In the genomic region with DNA sequence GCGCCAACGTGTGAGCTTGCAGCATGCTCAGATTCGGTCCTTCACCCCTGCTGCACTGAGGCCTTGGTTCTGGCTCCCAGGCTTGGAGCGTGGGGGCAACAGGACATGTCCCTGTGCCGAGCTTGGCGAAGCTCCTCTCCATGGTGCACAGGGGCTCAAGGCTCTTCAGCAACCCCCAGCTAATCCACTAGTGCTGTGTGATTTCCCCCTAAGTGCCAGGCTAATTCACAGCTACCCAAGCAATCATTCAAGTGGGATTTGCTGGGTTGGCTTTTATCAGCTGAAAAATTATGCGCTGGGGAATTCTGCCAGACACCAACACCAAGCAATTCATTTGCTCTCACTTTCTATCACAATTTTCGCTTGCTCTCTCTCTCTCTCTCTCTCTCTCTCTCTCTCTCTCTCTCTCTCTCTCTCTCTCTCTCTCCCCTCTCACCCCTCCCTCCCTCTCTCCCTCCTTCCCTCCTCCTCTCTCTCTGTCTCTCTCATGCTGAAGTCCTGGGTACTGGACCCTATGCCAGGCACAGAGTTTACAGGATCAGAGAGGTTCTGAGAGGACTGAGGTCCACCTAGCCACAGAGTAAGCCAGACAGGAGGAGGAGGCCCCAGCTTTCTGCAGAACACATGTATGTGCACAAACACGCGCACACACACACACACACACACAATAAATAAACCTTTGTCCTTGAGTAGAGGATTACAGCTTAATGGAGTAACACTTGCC, we compare ENCODE assay signal across 16 mouse cellular contexts.
DNase-seq lines count a peak whose midpoint lies in the region; ATAC-seq lines count a peak whose summit lies in the region.
"Had no signal": no experiment of that assay in that cellular context is flagged by ENCODE, and none has a peak within 500 bp of the region (broad histone marks: within the 10 kb centered on the region; RNA-seq: fewer than 3 reads in every experiment).

No protein-coding gene starts in this region.

- H3K27me3 ChIP-seq in forebrain, embryonic 13.5 days: no peaks in the 10 kb centered on the region
- no peaks in the 10 kb centered on the region for H3K27me3 ChIP-seq in forebrain, embryonic 10.5 days (ENCODE audit: poor library complexity, severe bottlenecking)
- no peaks in the 10 kb centered on the region for H3K27me3 ChIP-seq in forebrain, embryonic 16.5 days (replicated peaks; ENCODE audit: control insufficient read depth, insufficient read depth, low read length)
- no peaks in the 10 kb centered on the region for H3K27me3 ChIP-seq in midbrain, embryonic 14.5 days (ENCODE audit: control insufficient read depth, insufficient read depth, low read length)
- H3K27me3 ChIP-seq: limb, embryonic 13.5 days had no signal

- peak; percentile 53 for ATAC-seq in forebrain, embryonic 13.5 days
- ATAC-seq in forebrain, embryonic 16.5 days: peak; percentile 79
- ATAC-seq in midbrain, embryonic 14.5 days (ENCODE audit: low FRiP score, low TSS enrichment): no peak; the same call in 1 of the 2 replicates
- ATAC-seq: liver, postnatal 0 days; Patski had no signal

- no peaks in the 10 kb centered on the region for H3K9me3 ChIP-seq in forebrain, embryonic 13.5 days (replicated peaks)
- H3K9me3 ChIP-seq in forebrain, embryonic 10.5 days: no peaks in the 10 kb centered on the region
- no peaks in the 10 kb centered on the region for H3K9me3 ChIP-seq in forebrain, embryonic 16.5 days (ENCODE audit: control insufficient read depth, low read length)
- no peaks in the 10 kb centered on the region for H3K9me3 ChIP-seq in midbrain, embryonic 14.5 days (ENCODE audit: control insufficient read depth, low read length)
- H3K9me3 ChIP-seq: heart, embryonic 13.5 days; limb, embryonic 13.5 days had no signal

- 53% methylated on average over 10 of the region's 10 CpGs for WGBS in forebrain, embryonic 13.5 days
- 71% methylated on average over 10 of the region's 10 CpGs for WGBS in forebrain, embryonic 10.5 days
- 32% methylated on average over 10 of the region's 10 CpGs for WGBS in forebrain, embryonic 16.5 days
- 43% methylated on average over 10 of the region's 10 CpGs for WGBS in midbrain, embryonic 14.5 days

- H3K9ac ChIP-seq in forebrain, embryonic 13.5 days: peak overlapping the region; percentile 26; the same call in 1 of the 2 replicates
- H3K9ac ChIP-seq in forebrain, embryonic 16.5 days (replicated peaks; ENCODE audit: low read depth, low read length): no peak overlapping the region
- H3K9ac ChIP-seq in midbrain, embryonic 14.5 days (replicated peaks; ENCODE audit: low read length): 0 out of 2 replicates have a peak overlapping the region, but pooled peaks have one; percentile 9
- H3K9ac ChIP-seq: heart, embryonic 13.5 days; limb, embryonic 13.5 days; liver, postnatal 0 days had no signal

- no peak for DNase-seq in forebrain, embryonic 10.5 days (ENCODE audit: extremely low spot score, low spot score)
- peak; percentile 70 for DNase-seq in brain, adult 2 months (ENCODE audit: low read depth, low spot score)
- DNase-seq in midbrain, embryonic 14.5 days: peak; percentile 67
- no peak for DNase-seq in thymus, adult 18-20 months
- no peak for DNase-seq in urinary bladder, postnatal 14 days (ENCODE audit: low spot score)
- DNase-seq in kidney, postnatal 25 days: no peak
- DNase-seq: adrenal gland, postnatal 36 days; kidney, adult 8-10 months; liver, postnatal 0 days; lung, postnatal 4 days; thymus, postnatal 36 days had no signal

- peak overlapping the region; percentile 81 for H3K27ac ChIP-seq in forebrain, embryonic 13.5 days
- H3K27ac ChIP-seq in forebrain, embryonic 10.5 days: no peak overlapping the region
- peak overlapping the region; percentile 78 for H3K27ac ChIP-seq in forebrain, embryonic 16.5 days (ENCODE audit: low read length)
- H3K27ac ChIP-seq in midbrain, embryonic 14.5 days (replicated peaks; ENCODE audit: low read depth, low read length): peak overlapping the region; percentile 77
- H3K27ac ChIP-seq: heart, embryonic 13.5 days; limb, embryonic 13.5 days had no signal

- no peak overlapping the region for H3K4me3 ChIP-seq in forebrain, embryonic 13.5 days
- H3K4me3 ChIP-seq in forebrain, embryonic 10.5 days: no peak overlapping the region
- no peak overlapping the region for H3K4me3 ChIP-seq in forebrain, embryonic 16.5 days (replicated peaks; ENCODE audit: low read length)
- no peak overlapping the region for H3K4me3 ChIP-seq in midbrain, embryonic 14.5 days (replicated peaks; ENCODE audit: low read depth, low read length)
- H3K4me3 ChIP-seq: heart, embryonic 13.5 days; limb, embryonic 13.5 days had no signal

- H3K36me3 ChIP-seq in forebrain, embryonic 13.5 days (ENCODE audit: poor library complexity, severe bottlenecking): no peaks in the 10 kb centered on the region
- no peaks in the 10 kb centered on the region for H3K36me3 ChIP-seq in forebrain, embryonic 10.5 days (replicated peaks)
- H3K36me3 ChIP-seq in forebrain, embryonic 16.5 days (ENCODE audit: control insufficient read depth, insufficient read depth): no peaks in the 10 kb centered on the region
- H3K36me3 ChIP-seq in midbrain, embryonic 14.5 days (ENCODE audit: control insufficient read depth, insufficient read depth, low read length): no peaks in the 10 kb centered on the region
- H3K36me3 ChIP-seq: heart, embryonic 13.5 days; limb, embryonic 13.5 days had no signal

- peak overlapping the region; percentile 30 for H3K4me2 ChIP-seq in forebrain, embryonic 13.5 days
- 0 out of 2 replicates have a peak overlapping the region, but pooled peaks have one; percentile 19 for H3K4me2 ChIP-seq in forebrain, embryonic 16.5 days (ENCODE audit: low read length)
- H3K4me2 ChIP-seq in midbrain, embryonic 14.5 days (ENCODE audit: low read length): peak overlapping the region; percentile 12; the same call in 1 of the 2 replicates
- H3K4me2 ChIP-seq: heart, embryonic 13.5 days; limb, embryonic 13.5 days had no signal

- H3K4me1 ChIP-seq in forebrain, embryonic 13.5 days: peaks cover 33% of the 10 kb centered on the region
- peaks cover 17% of the 10 kb centered on the region for H3K4me1 ChIP-seq in forebrain, embryonic 10.5 days
- peaks cover 32% of the 10 kb centered on the region for H3K4me1 ChIP-seq in forebrain, embryonic 16.5 days (replicated peaks; ENCODE audit: control insufficient read depth, insufficient read depth, low read length)
- H3K4me1 ChIP-seq in midbrain, embryonic 14.5 days (ENCODE audit: control insufficient read depth, insufficient read depth, low read length): peaks cover 22% of the 10 kb centered on the region
- H3K4me1 ChIP-seq: limb, embryonic 13.5 days had no signal

Comparison
In these comparisons a context has a peak if more than half of its experiments do, and no peak if none do; other contexts are left out.
1. DNase-seq: peak in brain, adult 2 months (single experiment) and midbrain, embryonic 14.5 days (single experiment); none in forebrain, embryonic 10.5 days (single experiment), thymus, adult 18-20 months (0 of 2), urinary bladder, postnatal 14 days (single experiment) and kidney, postnatal 25 days (0 of 2).
2. Peak in every context shown above with its lines, with median percentiles within 50 percentile points of each other: H3K4me2 ChIP-seq.